ENCODE assay signal across 8 mouse cellular contexts in genomic region chr6:108660206-108660877, GRCm38 (mm10). TPM values are rescaled to one million over a fixed set of nuclear protein-coding genes. Genes with fewer than 3 reads are reported as not detected.
DNase-seq lines count a peak whose midpoint lies in the region; ATAC-seq and TF ChIP-seq lines count a peak whose summit lies in the region.

Gene Bhlhe40 (plus strand): TSS chr6:108660629.

- H3K9ac ChIP-seq in ES-Bruce4 (ENCODE audit: low read depth, poor library complexity, severe bottlenecking): peak within 1 kb of the TSS; percentile 81
- H3K9ac ChIP-seq in hindbrain, embryonic 11.5 days (ENCODE audit: low read depth, low read length): peak within 1 kb of the TSS; percentile 35
- H3K9ac ChIP-seq in lung, postnatal 0 days (replicated peaks; ENCODE audit: low read depth): peak within 1 kb of the TSS; percentile 65

- H3K4me3 ChIP-seq in ES-Bruce4 (ENCODE audit: low read depth, low read length): peak within 1 kb of the TSS; percentile 92
- H3K4me3 ChIP-seq in hindbrain, embryonic 11.5 days (ENCODE audit: low read depth, low read length): peak within 1 kb of the TSS; percentile 58
- peak within 1 kb of the TSS; percentile 67 for H3K4me3 ChIP-seq in lung, postnatal 0 days (ENCODE audit: low read depth, low read length)

- peak; percentile 73 for ATAC-seq in hindbrain, embryonic 11.5 days (ENCODE audit: low FRiP score)
- ATAC-seq in lung, postnatal 0 days: peak; percentile 88

- peak; percentile 85 for TF ChIP-seq EP300 in ES-Bruce4 (IDR thresholded peaks at IDR 0.05; ENCODE audit: insufficient read depth, low read depth, low read length)
- peak; percentile 73 for TF ChIP-seq EP300 in lung, postnatal 0 days (IDR thresholded peaks at IDR 0.05)

- no peaks in the 10 kb centered on the region for H3K27me3 ChIP-seq in ES-Bruce4 (ENCODE audit: control insufficient read depth, insufficient read depth, low read length, poor library complexity, severe bottlenecking)
- peaks cover 10% of the 10 kb centered on the region for H3K27me3 ChIP-seq in hindbrain, embryonic 11.5 days (ENCODE audit: control insufficient read depth, insufficient read depth, low read length)
- no peaks in the 10 kb centered on the region for H3K27me3 ChIP-seq in lung, postnatal 0 days (replicated peaks; ENCODE audit: insufficient read depth, low read length)

- peaks cover 10% of the 10 kb centered on the region for H3K36me3 ChIP-seq in ES-Bruce4 (ENCODE audit: control insufficient read depth, insufficient read depth, low read length, poor library complexity, severe bottlenecking)
- H3K36me3 ChIP-seq in hindbrain, embryonic 11.5 days (ENCODE audit: control insufficient read depth, insufficient read depth, low read length): no peaks in the 10 kb centered on the region
- H3K36me3 ChIP-seq in lung, postnatal 0 days (ENCODE audit: insufficient read depth, low read length): peaks cover 11% of the 10 kb centered on the region; the same call in 1 of the 2 replicates

- peak within 1 kb of the TSS; percentile 100 for H3K4me2 ChIP-seq in hindbrain, embryonic 11.5 days (replicated peaks; ENCODE audit: low read depth, low read length)
- peak within 1 kb of the TSS; percentile 89 for H3K4me2 ChIP-seq in lung, postnatal 0 days (replicated peaks; ENCODE audit: low read depth, low read length)

- peaks cover 4% of the 10 kb centered on the region for H3K4me1 ChIP-seq in ES-Bruce4 (ENCODE audit: control insufficient read depth, insufficient read depth, low read length)
- H3K4me1 ChIP-seq in hindbrain, embryonic 11.5 days (replicated peaks; ENCODE audit: control insufficient read depth, insufficient read depth, low read length): no peaks in the 10 kb centered on the region; the same call in 1 of the 2 replicates
- H3K4me1 ChIP-seq in lung, postnatal 0 days (ENCODE audit: insufficient read depth, low read depth, low read length): peaks cover 9% of the 10 kb centered on the region; the same call in 1 of the 2 replicates

- H3K9me3 ChIP-seq in ES-Bruce4 (replicated peaks; ENCODE audit: control insufficient read depth, insufficient read depth, low read length, poor library complexity, severe bottlenecking): no peaks in the 10 kb centered on the region
- no peaks in the 10 kb centered on the region for H3K9me3 ChIP-seq in hindbrain, embryonic 11.5 days (ENCODE audit: control insufficient read depth, low read length)
- no peaks in the 10 kb centered on the region for H3K9me3 ChIP-seq in lung, postnatal 0 days (ENCODE audit: low read length)

- DNase-seq in cerebellum, adult 8-10 months: peak; percentile 85
- DNase-seq in frontal cortex, postnatal 10 days (ENCODE audit: low spot score in 2 of 2): peak; percentile 85 to 95
- peak; percentile 70 for DNase-seq in hindbrain, embryonic 11.5 days (ENCODE audit: low spot score)
- peak; percentile 77 to 83 for DNase-seq in layer of hippocampus, postnatal 10 days (ENCODE audit: low spot score in 2 of 2)
- DNase-seq in lung, postnatal 0 days (ENCODE audit: low spot score): peak; percentile 98
- DNase-seq in ovary, postnatal 10 days (ENCODE audit: low spot score): peak; percentile 52
- peak; percentile 40 to 44 for DNase-seq in thymus, postnatal 10 days (ENCODE audit: low spot score in 2 of 2)

- WGBS in hindbrain, embryonic 11.5 days: under 1% methylated on average over 15 of the region's 43 CpGs
- WGBS in lung, postnatal 0 days: under 1% methylated on average over 18 of the region's 43 CpGs

- no peak for TF ChIP-seq CTCF in ES-Bruce4 (IDR thresholded peaks at IDR 0.05; ENCODE audit: low read depth, low read length)
- peak; percentile 11; the same call in 1 of the 2 replicates for TF ChIP-seq CTCF in lung, postnatal 0 days (IDR thresholded peaks at IDR 0.05)

- TF ChIP-seq POLR2A in ES-Bruce4 (IDR thresholded peaks at IDR 0.05; ENCODE audit: insufficient read depth, low read length): no peak

- H3K27ac ChIP-seq in ES-Bruce4 (ENCODE audit: insufficient read depth, low read length): peak within 1 kb of the TSS; percentile 22; the same call in 1 of the 2 replicates
- peak within 1 kb of the TSS; percentile 75 for H3K27ac ChIP-seq in hindbrain, embryonic 11.5 days (ENCODE audit: low read depth, low read length)
- peak within 1 kb of the TSS; percentile 99 for H3K27ac ChIP-seq in lung, postnatal 0 days (ENCODE audit: low read length)

RNA-seq across cellular contexts. Expression of gene Bhlhe40, which starts in this region (rescaled TPM):
- polyA plus RNA-seq in ES-Bruce4 (2011; ENCODE audit: insufficient read depth, insufficient read length, low read depth, missing spikeins): 39.2 and 40.3 TPM in 2 replicates
- polyA plus RNA-seq in hindbrain, embryonic 11.5 days (2014; fragmentation: Nextera tagmentation; extraction: Ambion mirVana): 2.1 and 3.0 TPM in 2 replicates
- 10 to 100 TPM; 36.9 to 49.7 TPM for total RNA-seq in layer of hippocampus, postnatal 10 days (2021)
- polyA plus RNA-seq in lung, postnatal 0 days (2015; fragmentation: Nextera tagmentation; extraction: Ambion mirVana): 14.9 and 27.1 TPM in 2 replicates

Comparison
In these comparisons a context has a peak if more than half of its experiments do, and no peak if none do; other contexts are left out.
1. Peak in every context shown above with its lines: DNase-seq, ATAC-seq, H3K4me3 ChIP-seq and H3K27ac ChIP-seq.
2. H3K27ac ChIP-seq: peak in every context shown above with its lines; median percentile 99 in lung, postnatal 0 days; 75 in hindbrain, embryonic 11.5 days; 22 in ES-Bruce4.
3. DNase-seq: peak in every context shown above with its lines; median percentile 98 in lung, postnatal 0 days; 90 in frontal cortex, postnatal 10 days; 85 in cerebellum, adult 8-10 months; 80 in layer of hippocampus, postnatal 10 days; 70 in hindbrain, embryonic 11.5 days; 52 in ovary, postnatal 10 days; 42 in thymus, postnatal 10 days.